Mouse (Mus musculus) granulocyte monocyte progenitor cell, adult 5-6 weeks (primary cell): Measurements from ENCODE around the gene Thumpd2. TPM values are rescaled to one million over a fixed set of nuclear protein-coding genes. Genes with fewer than 3 reads are reported as not detected.

Source experiments
- ATAC-seq: replicated peaks from 2 replicates; pipeline ENCODE4 v1.8.0; 2016; ENCODE audit warnings: mild to moderate bottlenecking, moderate TSS enrichment, inconsistent platforms; ENCODE audit not compliant: poor library complexity, severe bottlenecking
- total RNA-seq, 2 experiments: library from RNA; stranded (forward) in 1 of 2; stranded (reverse) in 1 of 2; fragments of 200-712, 200-1000 nt in 1 of 2; fragments of >200 nt in 1 of 2; fragmentation: Nextera tagmentation in 1 of 2; gene quantifications; 2 replicates each; pipeline ENCODE4 v1.2.3; 2014 to 2017

Gene Thumpd2
- 8.4 and 11.7 TPM in 2 replicates for total RNA-seq (2014; fragmentation: Nextera tagmentation)
- total RNA-seq (2017): 11.3 and 15.8 TPM in 2 replicates

DNA sequence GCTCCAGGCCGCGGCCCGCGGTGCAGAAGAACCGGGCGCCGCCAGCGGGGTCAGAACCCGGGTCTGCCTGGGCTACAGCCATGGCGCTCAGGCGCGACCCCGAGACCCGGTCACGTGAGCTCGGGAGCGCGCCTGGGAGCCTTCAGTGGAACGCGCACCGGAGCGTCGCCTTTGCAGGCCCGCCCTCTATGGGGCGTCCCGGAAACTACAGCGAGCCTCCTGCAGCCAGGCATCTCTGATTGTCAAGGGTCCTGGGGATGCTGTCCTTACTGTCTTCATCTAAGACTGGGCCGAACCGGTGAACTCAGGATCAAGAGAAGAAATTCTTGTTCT, at the start of gene Thumpd2:
Gene Thumpd2, minus strand, starts transcription at position 104 of the 333 bp plus-strand sequence.
- peak; percentile 96 for ATAC-seq

DNA sequence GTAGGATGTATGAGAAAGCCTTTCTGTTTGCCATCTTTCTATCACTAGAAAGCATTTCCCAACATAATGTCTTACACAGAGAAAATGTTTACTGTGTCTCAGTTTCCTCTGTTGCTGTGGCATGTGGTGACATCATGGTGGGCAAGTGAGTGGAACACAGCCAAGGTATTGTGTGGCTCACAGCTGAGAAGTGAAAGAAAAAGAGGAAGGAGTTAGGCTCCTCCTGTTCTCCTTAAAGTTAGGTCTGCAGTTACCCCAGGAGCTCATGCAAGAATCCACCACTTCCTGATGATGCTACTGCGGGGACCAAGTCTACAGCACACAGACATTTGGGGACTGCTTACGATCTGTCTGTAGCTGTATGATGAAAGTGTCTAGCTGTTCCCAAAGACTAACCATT, 39.4 kb upstream of the Thumpd2 start:
- peak; percentile 99 for ATAC-seq

DNA sequence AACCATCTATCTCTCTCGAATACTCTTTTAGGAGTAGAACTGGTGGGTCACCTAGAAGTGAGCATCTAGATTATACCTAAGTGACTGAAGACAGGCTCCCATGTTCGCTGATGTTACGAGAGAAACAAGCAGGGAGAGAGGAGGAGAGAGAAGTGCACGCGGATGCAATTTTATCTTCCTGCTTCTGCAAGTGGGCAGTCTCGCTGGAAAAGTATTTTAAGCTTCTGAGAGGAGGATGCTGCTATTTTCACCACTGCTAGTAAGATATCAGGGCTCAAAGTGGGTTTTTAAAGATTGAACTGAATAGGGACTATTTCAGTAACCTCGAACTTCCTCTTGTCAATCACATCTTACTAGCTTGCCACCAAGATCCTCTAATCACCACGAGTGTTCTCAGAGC, 38.0 kb upstream of the Thumpd2 start:
- peak; percentile 26; the same call in 1 of the 2 replicates for ATAC-seq

DNA sequence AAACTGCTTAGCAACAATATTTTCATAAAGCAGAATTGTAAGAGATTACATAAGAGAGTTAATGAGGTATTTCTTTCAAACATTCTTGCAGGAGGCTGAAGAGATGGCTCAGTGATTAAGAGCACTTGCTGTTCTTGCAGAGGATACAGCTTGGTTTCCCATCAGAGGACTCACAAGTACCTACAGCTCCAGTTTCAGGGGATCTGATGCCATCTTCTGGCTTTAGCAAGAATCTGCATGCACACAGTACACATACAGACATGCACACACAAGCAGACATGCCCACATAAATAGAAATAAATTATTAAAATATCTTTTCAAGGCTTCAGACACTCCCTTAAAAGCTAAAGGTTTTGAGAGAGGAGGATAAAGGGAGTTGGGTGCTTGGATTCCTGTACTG, 33.6 kb upstream of the Thumpd2 start:
- ATAC-seq: no peak; the same call in 1 of the 2 replicates

GRCm38 (mm10) chr17:81096490-81096889, 31.6 kb upstream of the Thumpd2 start:
- no peak for ATAC-seq

GRCm38 (mm10) chr17:81092794-81093193, 27.9 kb upstream of the Thumpd2 start:
- ATAC-seq: no peak

DNA sequence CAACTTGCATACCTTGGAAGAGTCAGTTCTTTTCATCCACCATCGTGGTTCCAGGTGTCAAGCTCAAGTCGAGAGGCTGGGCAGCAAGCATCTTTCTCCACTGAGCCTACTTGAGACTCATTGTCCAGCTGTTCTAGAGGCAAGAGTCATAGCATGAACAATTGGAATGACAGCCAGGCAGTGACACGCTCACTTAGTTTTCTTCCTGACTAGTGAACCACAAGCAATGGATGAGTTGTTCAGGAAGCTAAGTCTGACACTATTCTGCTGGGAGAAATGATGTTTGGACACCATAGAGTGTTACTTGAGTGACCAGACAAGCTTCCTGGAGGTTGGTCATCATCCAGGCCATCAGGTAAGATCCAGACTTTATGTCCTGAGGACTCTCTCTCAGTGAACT, 24.0 kb upstream of the Thumpd2 start:
- ATAC-seq: no peak

DNA sequence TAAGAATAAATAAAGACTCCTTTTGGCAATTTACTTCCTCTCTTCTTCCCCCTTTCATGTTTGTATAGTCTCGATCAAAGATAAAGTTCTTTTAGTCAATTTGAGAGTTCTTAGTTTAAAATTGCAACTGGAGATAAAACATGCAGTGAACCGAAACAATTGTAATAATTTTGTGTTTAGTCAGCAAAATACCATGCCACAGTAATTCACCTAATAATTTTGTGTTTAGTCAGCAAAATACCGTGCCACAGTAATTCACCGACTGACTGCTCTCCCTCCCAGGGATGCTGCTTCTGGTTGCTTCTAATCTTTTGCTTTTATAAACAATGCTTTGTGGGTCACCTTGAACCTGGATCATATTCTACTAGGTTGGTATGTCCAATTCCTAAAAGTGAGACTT, 22.9 kb upstream of the Thumpd2 start:
- ATAC-seq: no peak

- ATAC-seq: peak; percentile 63
Observed at GRCm38 (mm10) chr17:81064279-81064978, 453 bp downstream of the Thumpd2 start.

GRCm38 (mm10) chr17:81063346-81063745, 1.5 kb downstream of the Thumpd2 start:
- no peak for ATAC-seq

DNA sequence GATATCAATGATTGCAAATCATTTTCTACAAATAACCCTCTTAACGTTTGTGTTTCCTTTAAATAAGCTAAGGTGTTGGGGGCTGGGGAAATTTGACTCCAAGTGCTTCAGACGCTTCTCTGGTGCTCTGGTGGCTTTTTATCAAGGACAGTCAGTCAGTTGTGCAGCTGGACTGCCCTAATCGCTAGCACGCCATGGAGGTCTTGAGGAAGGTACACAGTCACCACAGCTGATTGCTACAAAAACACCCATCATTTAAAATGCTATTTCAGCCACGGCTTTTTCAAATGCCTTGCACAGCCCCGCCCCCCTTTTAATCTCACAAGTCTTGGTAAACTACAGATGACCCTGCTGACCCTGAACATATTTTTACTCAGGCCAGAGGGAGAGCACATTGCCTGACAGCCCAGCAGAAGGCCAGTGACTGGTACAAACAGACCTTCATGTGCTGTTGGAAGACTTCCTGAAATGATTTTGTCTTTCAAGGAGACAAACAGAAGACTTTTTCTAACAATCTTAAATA, 2.5 kb downstream of the Thumpd2 start:
- no peak for ATAC-seq

DNA sequence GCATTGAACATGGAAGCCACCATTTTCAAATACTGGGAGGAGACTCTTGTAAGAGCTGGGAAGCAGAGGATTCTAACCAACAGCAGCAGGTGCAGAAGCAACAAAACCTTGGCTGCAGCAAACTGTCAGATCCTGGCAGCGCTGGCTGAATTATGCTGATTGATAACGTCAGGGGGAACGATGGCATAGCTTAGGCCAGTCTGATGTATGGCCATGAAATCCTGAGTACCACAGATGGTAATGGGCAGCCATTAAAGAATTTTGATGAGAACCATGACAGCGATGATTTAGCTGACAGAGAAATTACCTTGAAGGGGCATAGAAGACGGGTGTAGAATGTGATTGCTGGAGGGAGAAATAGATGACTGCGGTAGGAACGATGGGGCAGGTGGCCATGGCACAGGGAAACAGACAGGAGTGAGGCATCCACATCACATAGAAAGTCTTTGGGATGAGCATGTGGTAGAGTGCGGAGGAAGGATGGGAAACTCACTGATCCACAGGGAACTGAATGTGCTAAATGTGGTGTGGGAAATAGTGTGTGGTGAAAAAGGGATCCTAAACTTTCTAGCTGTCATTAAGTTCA, 8.0 kb downstream of the Thumpd2 start:
- ATAC-seq: no peak

DNA sequence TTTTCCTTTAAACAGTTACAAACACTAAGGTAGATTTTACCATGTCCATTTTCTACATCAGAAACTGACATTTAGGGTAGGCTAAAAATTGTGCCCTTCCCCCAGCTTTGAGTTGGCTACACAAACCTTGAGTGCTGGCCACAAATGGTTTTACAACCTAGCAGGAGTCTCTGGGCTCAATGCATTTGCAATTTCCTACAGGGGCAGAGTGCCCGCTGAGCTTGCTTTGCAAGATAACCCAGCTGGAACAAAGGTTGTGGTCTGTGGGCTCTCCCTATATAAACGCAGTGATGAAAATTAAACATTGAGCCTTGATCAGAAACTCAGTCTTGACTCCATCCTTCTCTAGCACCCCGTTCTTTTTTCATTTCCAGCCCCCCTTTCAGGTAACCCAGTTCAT, 8.8 kb downstream of the Thumpd2 start:
- no peak for ATAC-seq

- no peak for ATAC-seq
Observed at GRCm38 (mm10) chr17:81055522-81055921, 9.4 kb downstream of the Thumpd2 start.

DNA sequence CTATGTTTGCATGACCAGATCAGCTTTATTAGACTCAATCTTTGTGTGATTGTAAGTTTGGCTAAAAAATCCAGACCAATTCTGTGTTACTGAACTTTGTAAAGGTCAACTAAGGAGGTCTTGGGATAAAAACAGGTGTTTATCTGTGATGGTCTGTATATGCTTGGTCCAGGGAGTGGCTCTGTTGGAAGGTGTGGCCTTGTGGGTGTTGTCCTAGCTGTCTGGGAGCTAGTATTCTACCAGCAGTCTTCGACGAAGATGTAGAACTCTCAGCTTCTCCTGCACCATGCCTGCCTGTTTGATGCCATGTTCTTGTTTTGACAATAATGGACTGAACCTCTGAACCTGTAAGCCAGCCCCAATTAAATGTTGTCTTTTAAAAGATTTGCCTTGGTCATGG, 11.6 kb downstream of the Thumpd2 start:
- ATAC-seq: no peak

GRCm38 (mm10) chr17:81047930-81048564, 16.8 kb downstream of the Thumpd2 start:
- no peak for ATAC-seq

- peak; percentile 77 for ATAC-seq
Observed at GRCm38 (mm10) chr17:81045525-81046150, 19.2 kb downstream of the Thumpd2 start.

- no peak for ATAC-seq
Observed at GRCm38 (mm10) chr17:81045115-81045514, 19.8 kb downstream of the Thumpd2 start.

DNA sequence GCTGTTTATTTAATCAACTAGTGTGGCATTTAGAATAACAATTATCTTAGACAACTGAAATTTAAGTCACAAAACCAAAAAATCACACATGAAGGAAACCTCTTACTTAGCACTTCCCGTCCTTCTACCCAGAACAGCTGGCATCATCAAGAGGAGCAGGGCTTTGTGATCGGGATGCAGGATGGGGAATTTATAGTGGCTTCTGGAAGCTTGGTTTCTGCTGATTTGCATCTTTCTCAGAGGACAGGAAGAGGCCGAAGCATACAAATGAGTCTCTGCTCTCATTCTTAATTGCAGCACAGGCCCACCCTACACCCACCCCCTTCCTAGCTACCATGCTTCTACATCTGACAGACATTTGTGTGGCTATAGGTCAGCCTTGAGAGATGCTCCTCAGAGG, 20.5 kb downstream of the Thumpd2 start:
- ATAC-seq: no peak

- ATAC-seq: no peak
Observed at GRCm38 (mm10) chr17:81041662-81042061, 23.2 kb downstream of the Thumpd2 start.
